Mouse (Mus musculus) regulatory T cell (primary cell): ENCODE results near the gene Rabep1.
"Not testable (repeated sequence)": the region's sequence is repeated elsewhere in the genome, so short reads cannot be mapped to it uniquely, and the experiment has no call there.

Experiments
- in situ Hi-C: fragments of 300-600 bp; cut with MboI, MseI; formaldehyde crosslinking; loops from one replicate; pipeline ENCODE4 v1.15.1; 2025; ENCODE audit warnings: high pct_unique_total_duplicates

The Rabep1 gene

DNA sequence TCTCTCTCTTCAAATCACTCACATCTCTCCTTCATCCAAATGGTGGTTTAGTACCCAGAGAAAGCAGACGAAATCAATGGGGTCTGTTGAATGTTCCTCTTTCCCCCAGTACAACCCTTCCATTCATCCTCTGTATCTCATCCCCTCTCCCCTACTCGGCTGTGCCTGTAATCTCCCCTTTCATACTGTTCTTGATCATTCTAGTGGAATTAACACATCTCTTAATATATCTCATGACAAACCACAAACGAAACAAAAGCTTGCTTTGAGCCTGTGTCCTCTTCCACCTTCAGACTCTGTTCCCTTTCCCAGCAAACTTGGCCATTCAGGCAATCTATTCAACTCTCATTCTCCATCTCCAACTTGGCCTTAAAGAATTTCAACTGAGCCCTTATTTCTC, 13.4 kb upstream of the Rabep1 start:
- in situ Hi-C loops, result no loop called here

GRCm38 (mm10) chr11:70833408-70833807, 11.2 kb upstream of the Rabep1 start:
- in situ Hi-C loops, result no loop called here

GRCm38 (mm10) chr11:70833831-70834230, 10.7 kb upstream of the Rabep1 start:
- in situ Hi-C loops, result no loop called here

- in situ Hi-C loops, result no loop called here
These were observed 9.2 kb upstream of the Rabep1 start for GRCm38 (mm10) chr11:70835381-70835831.

DNA sequence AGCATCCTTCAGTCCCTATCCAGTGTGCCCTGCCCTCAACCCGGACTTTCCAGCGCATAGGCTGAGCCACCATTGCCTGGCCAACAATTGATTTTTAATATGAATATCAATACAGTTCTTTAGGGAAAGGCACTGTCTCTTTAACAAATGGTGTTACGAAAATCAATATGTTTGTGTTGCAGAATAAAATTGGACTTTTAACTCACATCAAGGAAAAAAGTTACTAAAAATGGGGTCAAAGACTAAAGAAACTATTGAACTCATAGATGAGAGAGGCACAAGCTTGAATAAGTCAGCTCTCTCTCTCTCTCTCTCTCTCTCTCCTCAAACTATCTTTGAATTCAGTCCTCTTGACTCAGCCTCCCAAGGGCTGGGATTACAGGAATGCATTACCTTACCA, 7.5 kb upstream of the Rabep1 start:
- in situ Hi-C loops, result no loop called here

DNA sequence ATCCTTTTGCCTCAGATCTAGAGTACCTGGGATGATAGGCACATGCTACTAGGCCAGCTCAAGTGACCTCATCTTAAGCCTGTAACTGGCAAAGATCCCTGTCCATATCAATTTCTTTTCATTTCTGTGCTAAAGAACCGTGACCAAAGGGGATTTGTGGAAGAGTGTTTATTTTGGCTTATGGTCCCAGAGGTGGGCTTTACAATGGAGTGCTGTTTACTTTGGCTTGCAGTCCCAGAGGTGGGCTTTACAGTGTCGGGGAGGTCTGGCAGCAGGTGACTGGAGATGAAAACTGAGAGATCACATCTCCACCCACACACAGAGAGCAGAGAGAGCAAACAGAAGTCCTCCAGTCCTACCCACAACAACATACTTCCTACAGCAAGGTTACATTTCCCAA, 6.0 kb upstream of the Rabep1 start:
- in situ Hi-C loops, result no loop called here

GRCm38 (mm10) chr11:70842983-70843382, 1.6 kb upstream of the Rabep1 start:
- in situ Hi-C loops, result no loop called here

DNA sequence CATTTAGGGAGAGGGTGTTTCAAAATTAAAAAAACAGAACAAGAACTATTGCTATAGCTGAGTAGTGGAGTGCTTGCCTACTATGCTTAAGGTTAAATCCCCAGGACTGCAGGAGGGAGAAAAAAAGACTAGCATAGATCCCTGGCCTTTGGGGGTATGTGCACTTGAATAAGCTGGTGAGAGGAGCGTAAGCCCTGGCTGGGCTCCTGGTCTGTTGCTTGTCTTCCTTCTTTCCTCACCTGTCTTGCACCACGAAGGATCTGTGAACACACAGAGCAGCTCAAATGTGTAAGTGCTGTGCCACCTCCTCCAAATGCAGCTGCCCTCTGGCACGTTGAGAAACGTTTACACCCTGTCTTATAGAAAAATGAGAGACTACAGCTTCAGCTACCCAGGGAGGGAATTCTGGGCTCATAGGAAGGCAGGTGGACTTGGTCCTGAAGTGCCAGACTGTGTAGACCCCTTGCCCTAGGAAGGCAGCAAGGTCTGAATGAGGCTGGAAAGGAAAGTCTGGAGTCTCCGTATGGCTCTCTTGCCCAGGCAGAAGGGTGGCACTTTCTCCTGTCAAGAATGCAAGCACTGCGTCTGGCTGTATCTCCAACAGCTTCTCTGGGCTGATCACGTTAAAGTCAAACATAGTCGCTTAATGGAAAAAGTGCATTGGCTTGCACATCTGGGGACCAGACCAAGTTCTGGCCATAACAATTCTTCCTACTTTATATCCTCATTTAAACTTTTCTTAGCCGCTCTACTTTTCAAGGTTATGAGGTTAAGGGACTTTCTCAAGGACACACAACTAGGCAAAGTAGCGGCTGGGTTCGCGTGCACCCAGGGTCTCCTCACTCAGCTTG, 652 bp upstream of the Rabep1 start:
- in situ Hi-C loops, result no loop called here

DNA sequence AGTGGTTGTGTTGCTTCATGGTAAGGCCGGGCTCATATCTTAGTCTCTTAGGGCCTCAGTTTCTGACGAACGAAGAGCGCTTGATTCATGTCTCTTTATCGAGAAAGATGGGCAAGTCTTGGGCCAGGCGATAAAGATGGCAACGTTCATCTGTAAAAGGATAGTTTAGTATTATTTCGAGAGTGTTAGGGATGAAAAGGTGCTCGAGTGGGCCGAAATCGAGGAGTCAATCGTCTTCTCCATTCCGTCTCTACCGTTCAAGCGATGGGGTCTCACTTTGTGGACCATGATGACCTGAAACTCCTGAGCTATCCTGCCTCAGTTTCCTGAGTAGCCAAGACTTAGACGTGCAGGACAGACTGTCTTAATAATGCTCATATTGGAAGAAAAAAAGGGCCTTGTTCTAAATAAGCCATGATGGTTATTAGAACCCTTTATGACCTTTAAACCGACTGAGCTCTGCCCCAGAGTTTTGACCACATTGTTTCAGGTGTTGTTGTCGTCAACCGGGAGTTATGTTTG, 940 bp downstream of the Rabep1 start:
- in situ Hi-C loops, result no loop called here

GRCm38 (mm10) chr11:70846029-70846428, 1.5 kb downstream of the Rabep1 start:
- in situ Hi-C loops, result no loop called here

- in situ Hi-C loops, result no loop called here
These were observed 15.8 kb downstream of the Rabep1 start for GRCm38 (mm10) chr11:70860371-70860770.

- in situ Hi-C loops, result not testable (repeated sequence)
These were observed 18.6 kb downstream of the Rabep1 start for GRCm38 (mm10) chr11:70863204-70863603.

- in situ Hi-C loops, result no loop called here
These were observed 20.6 kb downstream of the Rabep1 start for GRCm38 (mm10) chr11:70865223-70865622.

DNA sequence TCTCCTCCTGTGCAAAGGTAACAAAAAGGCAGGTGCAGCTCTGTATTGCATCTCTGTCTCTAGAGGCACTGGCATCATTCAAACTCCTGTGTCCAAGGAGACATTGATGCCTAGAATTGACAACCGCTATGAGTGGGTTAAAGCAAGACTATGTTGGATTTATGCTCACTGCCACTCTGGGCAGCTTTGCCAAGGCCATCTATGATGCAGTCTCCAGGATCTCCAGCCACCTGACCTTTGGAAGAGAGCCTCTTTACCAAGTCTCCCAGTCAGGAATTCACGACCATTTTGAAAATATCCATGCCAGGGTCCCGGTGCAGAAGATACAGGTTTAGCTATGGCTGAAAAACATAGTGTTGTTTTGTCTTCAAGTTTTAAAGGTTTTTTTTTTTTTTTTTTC, 24.7 kb downstream of the Rabep1 start:
- in situ Hi-C loops, result no loop called here

DNA sequence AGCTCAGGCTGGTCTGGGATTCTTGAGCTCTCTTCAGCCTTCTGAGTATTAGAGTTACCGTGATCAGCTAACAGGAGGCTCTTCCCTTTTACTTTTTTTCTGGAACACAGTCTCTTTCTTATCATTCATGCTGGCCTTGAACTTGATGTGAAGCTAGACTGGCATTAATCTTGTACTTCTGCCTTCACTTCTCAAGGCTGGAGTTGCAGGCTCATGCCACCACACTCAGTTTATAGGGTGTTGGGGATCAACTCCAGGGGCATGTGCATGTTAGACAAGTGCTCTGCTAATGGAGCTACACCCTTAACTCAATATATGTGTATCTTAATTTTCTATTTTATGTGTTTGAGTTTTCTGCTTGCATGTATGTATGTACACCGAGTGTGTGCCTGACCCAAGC, 25.2 kb downstream of the Rabep1 start:
- in situ Hi-C loops, result no loop called here

DNA sequence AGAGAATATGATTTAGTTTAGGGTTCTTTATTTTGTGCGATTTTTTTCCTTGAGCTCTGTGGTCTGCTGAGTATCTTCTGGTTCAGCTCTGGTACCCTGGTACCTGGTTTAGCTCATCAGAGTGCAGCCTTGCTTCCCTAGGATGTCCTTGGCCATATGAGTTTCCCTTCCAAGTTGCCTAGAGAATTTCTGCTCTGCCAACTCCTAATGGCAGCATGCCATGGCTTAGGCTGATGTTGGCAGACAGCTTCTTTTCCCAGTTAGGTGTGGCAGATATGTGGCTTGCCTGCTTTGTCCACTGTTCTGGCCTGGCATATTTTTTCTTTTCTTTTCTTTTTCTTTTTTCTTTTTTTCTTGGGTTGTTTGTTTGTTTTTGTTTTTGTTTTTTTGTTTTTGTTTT, 25.8 kb downstream of the Rabep1 start:
- in situ Hi-C loops, result no loop called here

GRCm38 (mm10) chr11:70871110-70871509, 26.5 kb downstream of the Rabep1 start:
- in situ Hi-C loops, result no loop called here

DNA sequence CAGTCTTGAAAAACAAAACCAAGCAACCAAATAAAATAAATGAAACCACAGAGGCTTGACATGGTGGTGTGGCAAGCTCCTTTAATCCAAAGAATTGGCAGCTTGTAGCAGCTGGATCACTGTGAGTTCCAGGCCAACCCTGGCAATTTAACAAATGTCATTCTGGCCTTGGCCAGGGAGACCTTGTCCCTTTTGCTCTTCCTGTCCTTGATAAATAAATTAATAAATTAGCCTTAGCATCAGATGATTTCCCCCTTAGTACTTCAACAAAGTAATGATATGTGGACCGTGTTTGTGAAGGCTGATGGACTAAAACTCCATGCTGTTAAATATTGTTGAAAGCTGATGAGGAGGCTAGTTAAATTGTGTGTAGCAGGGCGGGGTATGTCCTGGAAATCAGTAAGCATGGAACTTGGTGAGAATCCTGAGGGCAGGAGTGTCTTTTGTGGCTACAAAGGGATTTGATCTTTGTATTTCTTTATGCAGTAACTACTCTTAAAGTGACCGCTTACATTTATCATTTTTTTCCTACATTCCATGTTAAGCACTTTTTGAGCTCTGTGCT, 27.3 kb downstream of the Rabep1 start:
- in situ Hi-C loops, result no loop called here

DNA sequence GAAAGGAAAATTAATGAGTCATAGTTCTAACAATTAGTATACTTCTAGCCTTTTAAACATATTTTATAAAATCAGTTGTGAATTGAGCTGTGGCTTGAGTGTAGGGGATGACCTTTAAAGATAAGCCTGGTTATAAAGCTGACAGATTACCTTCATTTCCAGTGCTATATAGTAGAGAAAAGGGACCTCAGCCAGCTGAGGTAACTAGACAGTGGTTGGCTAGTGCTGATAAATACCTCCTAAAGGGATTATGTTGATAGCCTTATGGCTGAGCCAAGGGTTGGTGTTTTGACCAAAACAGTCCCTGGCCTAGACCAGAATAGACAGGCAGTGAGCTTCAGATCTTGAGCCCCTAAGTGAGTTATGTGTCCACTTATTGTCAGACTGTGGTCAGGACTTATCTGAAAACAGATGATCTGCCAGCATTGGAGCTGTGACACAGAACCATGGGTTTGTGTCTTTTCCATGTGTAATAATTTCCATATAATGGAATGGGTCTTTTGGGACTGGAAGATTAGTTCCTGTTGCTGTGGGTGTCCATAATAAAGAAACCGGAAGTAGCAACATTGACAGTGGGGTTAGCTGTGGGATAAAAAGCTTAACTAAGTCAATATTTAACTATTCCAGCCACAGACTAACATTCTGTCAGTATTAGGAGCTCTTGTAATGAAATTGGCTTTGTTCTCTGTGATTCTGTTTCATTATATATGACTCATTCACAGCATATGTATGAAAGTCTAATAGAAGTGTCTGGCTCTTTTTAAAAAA, 29.5 kb downstream of the Rabep1 start:
- in situ Hi-C loops, result no loop called here

DNA sequence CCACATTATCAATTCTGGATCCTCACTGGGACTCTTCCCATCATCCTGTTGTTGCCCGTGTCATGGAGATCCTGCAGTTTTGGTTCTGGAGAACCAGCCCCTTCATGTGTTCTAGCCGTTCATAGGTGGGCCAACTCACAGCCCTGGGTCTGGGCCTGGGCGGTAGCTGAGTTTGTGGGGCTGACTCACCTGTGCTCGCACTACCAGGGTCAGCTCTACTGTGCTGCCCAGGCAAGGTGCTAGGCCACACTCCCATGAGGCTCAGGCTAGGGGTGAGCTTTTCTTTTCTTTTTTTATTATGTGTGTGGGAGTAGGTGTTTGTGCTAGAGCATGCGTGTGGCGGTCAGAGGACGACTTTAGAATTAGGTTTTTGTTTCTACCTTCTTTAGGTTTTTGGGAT, 33.1 kb downstream of the Rabep1 start:
- in situ Hi-C loops, result no loop called here

- in situ Hi-C loops, result no loop called here
These were observed 38.4 kb downstream of the Rabep1 start for GRCm38 (mm10) chr11:70882905-70883430.

DNA sequence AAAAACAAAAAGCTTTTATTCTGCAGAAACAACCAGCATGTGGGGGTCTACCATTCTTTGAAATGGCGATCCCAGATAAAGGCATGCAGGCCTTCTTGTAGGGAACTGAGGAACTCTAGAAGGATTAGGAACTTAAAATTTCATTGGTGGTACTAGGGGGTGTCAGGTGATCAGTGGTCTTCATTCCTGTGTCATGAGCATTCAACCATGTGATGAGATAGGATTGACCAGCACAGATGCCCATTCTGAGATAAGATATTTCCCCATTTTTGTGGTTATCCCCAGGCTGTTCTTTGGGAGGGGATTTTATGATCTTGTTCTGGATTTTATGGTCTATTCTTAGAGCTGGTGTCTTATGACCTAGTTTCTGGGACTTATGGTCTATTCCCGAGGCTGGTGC, 46.1 kb downstream of the Rabep1 start:
- in situ Hi-C loops, result no loop called here
